Comparison of ENCODE assay signal across 9 mouse cellular contexts in the genomic region with DNA sequence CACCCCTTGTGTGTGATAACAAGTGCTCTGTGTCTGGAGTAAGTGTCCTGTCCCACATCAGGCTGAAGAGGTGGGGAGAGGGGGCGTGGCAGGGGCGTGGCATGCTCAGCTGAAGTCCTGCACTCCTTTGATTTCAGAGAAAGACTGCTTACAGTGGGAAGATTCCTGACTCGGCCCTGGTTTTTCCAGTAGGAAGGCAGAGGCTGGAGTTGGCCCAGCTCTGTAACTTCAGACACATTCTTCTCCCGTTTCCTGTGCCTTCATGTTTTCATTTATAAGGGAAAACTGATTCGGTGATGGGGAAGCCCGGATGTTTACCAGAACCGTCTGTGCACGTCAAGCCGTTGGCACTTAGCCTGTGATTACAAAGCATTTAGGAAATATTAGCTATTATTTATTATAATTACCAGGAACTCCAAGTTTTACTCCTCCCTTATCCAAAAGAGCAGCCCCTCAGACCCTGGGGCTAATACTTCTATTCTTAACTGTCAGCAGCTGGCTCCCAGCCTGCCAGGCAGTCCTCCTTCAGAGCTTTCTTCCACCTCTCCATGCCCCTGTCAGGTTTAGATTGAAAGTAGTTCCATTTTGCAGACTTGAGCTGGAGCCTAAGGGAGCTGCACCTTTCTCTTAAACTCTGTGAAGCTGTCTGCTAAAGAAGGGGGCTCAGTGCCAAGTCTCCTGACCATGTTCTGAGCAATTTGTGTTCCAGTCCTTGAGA.
DNase-seq lines count a peak whose midpoint lies in the region; ATAC-seq lines count a peak whose summit lies in the region.
"Had no signal": no experiment of that assay in that cellular context is flagged by ENCODE, and none has a peak within 500 bp of the region (broad histone marks: within the 10 kb centered on the region; RNA-seq: fewer than 3 reads in every experiment).

No protein-coding gene starts in this region.

- H3K27me3 ChIP-seq in heart, embryonic 12.5 days (replicated peaks), result no peaks in the 10 kb centered on the region
- H3K27me3 ChIP-seq in embryonic facial prominence, embryonic 12.5 days, result no peaks in the 10 kb centered on the region
- H3K27me3 ChIP-seq in limb, embryonic 10.5 days (ENCODE audit: low read depth, poor library complexity, severe bottlenecking), result no peaks in the 10 kb centered on the region

- WGBS in heart, embryonic 12.5 days, result 32% methylated on average over 9 of the region's 9 CpGs
- WGBS in embryonic facial prominence, embryonic 12.5 days, result 36% methylated on average over 9 of the region's 9 CpGs
- 49% methylated on average over 9 of the region's 9 CpGs for WGBS in limb, embryonic 10.5 days

- H3K9me3 ChIP-seq in heart, embryonic 12.5 days (replicated peaks), result peaks cover 10% of the 10 kb centered on the region; the same call in 1 of the 2 replicates
- H3K9me3 ChIP-seq in embryonic facial prominence, embryonic 12.5 days, result no peaks in the 10 kb centered on the region
- no peaks in the 10 kb centered on the region for H3K9me3 ChIP-seq in limb, embryonic 10.5 days (replicated peaks)

- DNase-seq in heart, adult 9 months (ENCODE audit: low spot score in 2 of 2), result no peak
- peak; percentile 44 for DNase-seq in limb, embryonic 10.5 days (ENCODE audit: low spot score)
- no peak for DNase-seq in frontal cortex, postnatal 10 days (ENCODE audit: low spot score in 2 of 2)
- DNase-seq in retina, embryonic 14.5 days (ENCODE audit: low spot score), result no peak
- DNase-seq in gastrocnemius, postnatal 25 days, result no peak

- H3K9ac ChIP-seq in heart, embryonic 12.5 days, result no peak overlapping the region
- no peak overlapping the region for H3K9ac ChIP-seq in embryonic facial prominence, embryonic 12.5 days

- H3K36me3 ChIP-seq in heart, embryonic 12.5 days, result no peaks in the 10 kb centered on the region
- H3K36me3 ChIP-seq in embryonic facial prominence, embryonic 12.5 days, result no peaks in the 10 kb centered on the region
- no peaks in the 10 kb centered on the region for H3K36me3 ChIP-seq in limb, embryonic 10.5 days

- peak overlapping the region; percentile 22; the same call in 1 of the 2 replicates for H3K4me2 ChIP-seq in heart, embryonic 12.5 days
- H3K4me2 ChIP-seq in embryonic facial prominence, embryonic 12.5 days (replicated peaks), result no peak overlapping the region

- H3K27ac ChIP-seq in heart, embryonic 12.5 days (ENCODE audit: poor library complexity, severe bottlenecking), result peak overlapping the region; percentile 76
- no peak overlapping the region for H3K27ac ChIP-seq in embryonic facial prominence, embryonic 12.5 days
- H3K27ac ChIP-seq in limb, embryonic 10.5 days, result no peak overlapping the region
- H3K27ac ChIP-seq: heart, adult 2 months had no signal

- H3K4me1 ChIP-seq in heart, embryonic 12.5 days (replicated peaks), result peaks cover 24% of the 10 kb centered on the region
- H3K4me1 ChIP-seq in embryonic facial prominence, embryonic 12.5 days, result peaks cover 12% of the 10 kb centered on the region
- H3K4me1 ChIP-seq in limb, embryonic 10.5 days, result peaks cover 18% of the 10 kb centered on the region

- peak; percentile 78 for ATAC-seq in heart, embryonic 12.5 days (ENCODE audit: insufficient number of reproducible peaks, low FRiP score)
- 0 out of 2 replicates have a peak, but pooled peaks have one; percentile 10 for ATAC-seq in embryonic facial prominence, embryonic 12.5 days (ENCODE audit: insufficient number of reproducible peaks, insufficient read depth, low FRiP score, low TSS enrichment)
- peak; percentile 64 for ATAC-seq in megakaryocyte-erythroid progenitor cell, adult 5-6 weeks (replicated peaks; ENCODE audit: low FRiP score, low TSS enrichment, poor library complexity, severe bottlenecking)

- no peak overlapping the region for H3K4me3 ChIP-seq in heart, embryonic 12.5 days
- no peak overlapping the region for H3K4me3 ChIP-seq in embryonic facial prominence, embryonic 12.5 days
- no peak overlapping the region for H3K4me3 ChIP-seq in limb, embryonic 10.5 days
- H3K4me3 ChIP-seq: heart, adult 2 months had no signal

Comparison
In these comparisons a context has a peak if more than half of its experiments do, and no peak if none do; other contexts are left out.
1. ATAC-seq: peak in every context shown above with its lines; median percentile 78 in heart, embryonic 12.5 days; 64 in megakaryocyte-erythroid progenitor cell, adult 5-6 weeks; 10 in embryonic facial prominence, embryonic 12.5 days.